Mouse (Mus musculus): ENCODE results near the gene Pde1c.
A peak's percentile ranks its signal among the peaks of the same experiment; 100 is the strongest.
"Not testable (repeated sequence)": the region's sequence is repeated elsewhere in the genome, so short reads cannot be mapped to it uniquely, and the experiment has no call there.

The Pde1c gene

GRCm38 (mm10) chr6:56568470-56569372, at the start of gene Pde1c:
Gene Pde1c, minus strand, starts transcription at chr6:56569103.
- peak; percentile 3 for DNase-seq (ENCODE audit: low read depth)

DNA sequence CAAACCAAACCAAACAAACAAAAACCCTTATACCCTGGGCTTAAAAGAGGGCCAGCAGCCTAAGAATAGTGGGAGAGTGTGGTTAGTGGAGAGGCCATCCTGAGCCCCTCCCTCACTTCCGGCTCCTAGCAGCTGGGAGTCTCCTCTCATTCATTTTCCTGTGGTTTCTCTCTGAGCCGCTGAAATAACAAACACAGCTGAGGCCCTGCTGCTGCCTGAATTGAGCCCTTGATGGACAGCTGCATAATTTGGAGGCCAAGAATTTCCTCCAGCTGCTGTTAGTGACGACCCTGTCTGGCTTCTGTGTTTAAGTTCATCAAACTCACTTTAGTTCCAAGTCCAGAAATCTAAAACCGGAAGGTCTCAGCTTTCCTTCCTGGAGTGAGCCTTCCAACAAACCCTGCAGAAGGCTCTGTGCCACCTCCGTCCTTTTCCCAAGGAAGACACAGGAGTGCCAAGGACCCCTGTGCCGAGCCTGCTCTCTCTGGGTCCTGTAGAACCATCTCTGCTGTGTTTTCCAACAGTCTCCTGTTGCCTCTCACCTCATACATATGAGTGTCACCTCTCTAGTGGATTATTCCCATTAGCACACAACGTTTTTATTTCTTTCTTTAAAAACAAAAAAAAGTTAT, 48.2 kb upstream of the Pde1c start:
- DNase-seq (ENCODE audit: low read depth) = peak; percentile 64

GRCm38 (mm10) chr6:56616228-56616981, 47.5 kb upstream of the Pde1c start:
- no peak for DNase-seq (ENCODE audit: low read depth)

GRCm38 (mm10) chr6:56609529-56609928, 40.6 kb upstream of the Pde1c start:
- DNase-seq (ENCODE audit: low read depth) = not testable (repeated sequence)

- peak; percentile 69 for DNase-seq (ENCODE audit: low read depth)
Observed at GRCm38 (mm10) chr6:56608277-56608676, 39.4 kb upstream of the Pde1c start.

- peak; percentile 13 for DNase-seq (ENCODE audit: low read depth)
Observed at GRCm38 (mm10) chr6:56579568-56579967, 10.7 kb upstream of the Pde1c start.

GRCm38 (mm10) chr6:56560891-56561290, 8.0 kb downstream of the Pde1c start:
- DNase-seq (ENCODE audit: low read depth) = no peak

GRCm38 (mm10) chr6:56560474-56560888, 8.4 kb downstream of the Pde1c start:
- DNase-seq (ENCODE audit: low read depth) = no peak

DNA sequence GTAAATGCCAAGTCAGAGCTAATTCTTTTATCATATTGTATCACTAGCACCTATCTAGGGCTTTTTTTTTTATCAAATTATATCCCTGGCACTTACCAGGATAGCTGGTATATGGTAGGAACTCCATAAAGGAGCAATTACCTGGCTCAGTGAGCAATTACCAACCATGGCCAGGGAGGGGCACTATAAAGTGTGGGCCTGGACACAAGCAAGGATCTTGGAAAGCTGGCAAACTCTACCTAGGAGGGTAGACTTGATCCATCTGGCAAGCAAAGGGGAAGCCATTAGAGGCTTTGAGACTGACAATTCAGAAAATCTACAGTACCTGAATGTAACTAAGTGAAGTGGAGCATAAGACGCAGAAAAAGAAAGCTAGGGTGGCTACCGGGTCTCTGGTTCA, 10.2 kb downstream of the Pde1c start:
- DNase-seq (ENCODE audit: low read depth) = no peak

DNA sequence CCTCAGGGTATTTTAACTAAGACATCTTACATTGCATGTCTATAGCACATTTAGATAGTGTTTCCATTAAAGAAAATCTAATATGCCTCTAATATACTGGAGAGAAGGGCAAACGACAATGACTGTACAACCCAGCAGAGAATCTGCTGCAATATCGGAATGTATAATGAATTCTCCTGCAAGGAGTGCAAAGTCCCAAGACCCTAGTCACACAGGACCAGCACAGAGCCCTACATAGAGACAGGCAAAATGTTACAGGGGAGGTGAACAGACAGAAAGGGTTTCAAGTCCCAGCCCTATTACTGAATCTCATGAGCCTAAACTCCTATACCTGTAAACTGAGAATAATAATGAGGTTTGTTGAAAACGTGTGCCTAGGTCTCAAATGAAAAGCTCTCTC, 13.1 kb downstream of the Pde1c start:
- DNase-seq (ENCODE audit: low read depth) = no peak

GRCm38 (mm10) chr6:56555382-56555781, 13.5 kb downstream of the Pde1c start:
- no peak for DNase-seq (ENCODE audit: low read depth)

GRCm38 (mm10) chr6:56551022-56551421, 17.9 kb downstream of the Pde1c start:
- DNase-seq (ENCODE audit: low read depth) = no peak

DNA sequence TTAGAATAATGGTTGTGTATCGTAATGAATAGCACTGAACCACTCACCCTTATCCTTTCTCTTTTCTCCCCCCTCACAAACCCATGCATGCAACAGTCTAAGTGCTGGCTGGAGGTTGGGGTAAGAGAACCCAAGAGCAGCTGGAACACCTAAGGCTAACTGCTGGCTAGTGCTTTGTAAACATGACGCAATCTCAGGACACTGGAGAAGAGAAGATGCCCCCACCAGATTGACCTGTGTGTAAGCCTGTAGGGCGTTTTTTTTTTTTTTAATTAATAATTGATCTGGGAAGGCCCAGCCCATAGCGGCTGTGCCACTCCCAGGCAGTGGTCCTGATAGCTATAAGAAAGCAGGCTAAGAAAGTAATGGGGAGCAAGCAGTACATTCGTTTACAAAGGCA, 28.7 kb downstream of the Pde1c start:
- DNase-seq (ENCODE audit: low read depth) = no peak

DNA sequence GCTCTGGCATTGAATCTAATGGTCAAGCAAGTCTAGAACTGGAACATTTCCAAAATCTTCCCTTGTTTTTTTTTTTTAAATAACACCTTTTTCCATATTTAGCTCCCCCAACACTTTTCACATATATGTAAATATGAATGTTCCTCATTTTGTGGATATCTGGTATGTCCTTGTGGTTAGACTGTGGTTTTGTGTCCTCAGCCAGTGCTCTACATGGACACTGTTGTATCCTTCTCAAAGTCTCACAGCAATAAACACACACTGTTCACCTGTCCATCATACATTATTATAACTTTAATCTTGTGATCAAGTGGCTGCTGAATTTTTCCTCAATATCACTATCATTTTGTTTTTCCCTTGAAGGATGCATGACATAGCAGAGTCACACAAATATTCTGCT, 34.2 kb downstream of the Pde1c start:
- no peak for DNase-seq (ENCODE audit: low read depth)

DNA sequence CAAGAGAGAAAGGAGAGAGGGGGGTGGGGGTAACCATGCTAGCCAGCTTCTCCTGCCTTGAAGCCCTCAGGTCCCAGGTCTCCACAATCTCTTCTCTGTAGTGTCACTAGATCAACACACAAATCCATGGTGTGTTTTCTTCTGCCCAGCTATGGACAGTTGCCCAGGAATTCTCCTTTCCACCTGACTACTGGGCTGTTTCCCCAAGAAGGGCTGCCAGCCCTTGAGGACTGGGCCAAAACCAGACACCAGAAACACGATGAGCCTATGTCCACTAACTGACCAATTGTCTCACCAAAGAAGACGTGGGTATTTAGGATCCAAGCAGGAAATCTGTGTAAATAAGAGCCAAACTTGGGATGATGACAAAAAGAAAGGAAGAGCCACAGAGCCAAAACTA, 36.6 kb downstream of the Pde1c start:
- no peak for DNase-seq (ENCODE audit: low read depth)

DNA sequence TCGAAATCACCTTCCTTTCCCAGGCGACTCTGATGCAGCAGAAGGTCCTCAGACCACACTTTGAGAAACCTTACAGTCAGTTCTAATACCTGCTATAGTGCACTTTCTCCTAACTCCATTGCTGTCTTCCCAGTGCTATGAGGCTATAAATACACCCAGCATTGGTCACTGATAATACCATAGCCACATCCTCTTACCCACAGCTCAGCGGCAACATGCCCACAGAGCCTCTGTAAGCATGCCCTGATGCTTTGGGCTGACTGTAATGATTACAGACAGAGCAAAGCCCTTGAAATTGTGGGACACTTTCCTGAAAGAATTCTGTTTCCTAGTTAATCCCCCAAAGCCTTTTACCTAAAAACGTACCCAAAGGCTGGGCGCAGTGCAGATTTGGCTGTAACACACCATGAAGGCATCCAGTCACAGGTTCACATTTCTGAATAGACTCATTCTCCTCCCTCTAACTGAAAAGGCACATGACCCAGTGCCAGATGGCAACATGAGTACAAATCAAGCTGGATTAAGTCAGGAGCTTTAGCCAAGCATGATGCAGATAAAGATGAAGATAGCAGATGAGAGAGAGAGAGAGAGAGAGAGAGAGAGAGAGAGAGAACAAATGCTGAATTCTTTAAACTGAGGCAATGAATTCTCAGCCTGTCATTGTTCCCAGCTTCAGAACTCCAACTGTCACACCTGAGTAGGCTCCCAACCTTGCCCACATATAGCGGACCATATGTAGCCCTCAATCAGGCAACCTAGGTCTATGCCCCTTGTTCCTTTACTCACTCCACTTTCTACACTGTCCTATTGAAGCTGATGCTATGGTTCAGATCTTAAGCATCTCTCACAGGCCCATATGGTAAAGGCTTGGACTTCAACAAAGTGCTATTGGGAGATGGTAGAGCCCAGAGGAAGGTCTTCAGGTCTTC, 44.7 kb downstream of the Pde1c start:
- peak; percentile 3 for DNase-seq (ENCODE audit: low read depth)

GRCm38 (mm10) chr6:56489161-56489560, 79.7 kb downstream of the Pde1c start:
- DNase-seq (ENCODE audit: low read depth) = no peak

DNA sequence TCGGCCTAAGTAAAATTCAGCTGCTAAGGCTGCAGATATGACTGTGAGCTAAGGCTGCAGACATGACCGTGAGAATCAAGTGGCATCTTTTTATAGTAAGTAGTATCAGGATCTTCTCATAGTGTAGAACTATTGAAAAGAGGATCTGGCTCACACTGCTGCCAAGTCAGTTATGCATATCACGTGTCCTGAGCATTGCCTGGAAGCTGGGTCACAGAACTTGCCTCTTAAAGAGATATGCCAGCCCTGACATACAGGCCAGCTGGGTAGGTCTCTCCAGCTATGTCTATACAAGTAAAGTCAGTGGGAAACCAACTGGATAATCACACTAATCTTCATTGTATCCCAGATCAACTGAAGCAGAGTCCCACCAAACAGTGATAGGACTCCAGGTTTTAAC, 83.8 kb downstream of the Pde1c start:
- DNase-seq (ENCODE audit: low read depth) = no peak

DNA sequence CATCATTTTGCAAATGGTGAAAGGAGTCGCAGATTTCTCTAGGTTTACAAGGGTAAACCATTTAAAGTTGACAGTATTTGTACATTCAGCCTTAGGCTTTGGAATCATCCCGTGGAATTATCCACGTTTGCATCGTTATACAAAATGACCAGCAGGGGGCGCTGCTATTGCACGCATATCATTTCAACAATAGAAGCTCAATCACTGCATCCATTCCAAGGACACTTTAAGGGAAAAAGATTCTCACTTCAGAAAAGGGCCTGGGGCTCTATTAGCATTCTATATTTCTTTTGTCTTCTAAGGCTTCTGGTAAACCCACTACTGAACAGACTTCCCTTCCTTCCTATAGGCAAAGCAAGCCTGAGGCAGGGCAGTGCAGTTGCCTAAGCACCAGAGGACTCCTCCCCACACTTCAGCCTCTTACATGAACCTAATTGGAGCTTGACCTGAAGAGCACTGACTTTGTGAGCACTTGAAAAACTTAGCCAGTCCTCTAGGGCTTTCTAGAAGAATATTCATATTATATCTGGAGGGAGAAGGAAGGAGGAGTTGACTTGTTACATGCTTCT, 87.9 kb downstream of the Pde1c start:
- peak; percentile 35 for DNase-seq (ENCODE audit: low read depth)

- no peak for DNase-seq (ENCODE audit: low read depth)
Observed at GRCm38 (mm10) chr6:56476581-56476980, 92.3 kb downstream of the Pde1c start.

- DNase-seq (ENCODE audit: low read depth) = peak; percentile 38
Observed at GRCm38 (mm10) chr6:56458098-56458497, 110.8 kb downstream of the Pde1c start.

Measured in 416B (cell line).